Mouse (Mus musculus) erythroid progenitor cell, adult 5-6 weeks (primary cell): ENCODE results near the gene Med1. TPM values are rescaled to one million over a fixed set of nuclear protein-coding genes. Genes with fewer than 3 reads are reported as not detected.

Experiments used
- ATAC-seq: replicated peaks from 2 replicates; pipeline ENCODE4 v1.8.0; 2016; ENCODE audit warnings: moderate number of reproducible peaks, mild to moderate bottlenecking, moderate TSS enrichment, inconsistent platforms; ENCODE audit not compliant: poor library complexity, low FRiP score, severe bottlenecking
- total RNA-seq, 2 experiments: library from RNA; stranded (forward) in 1 of 2; stranded (reverse) in 1 of 2; fragments of 150-400 nt in 1 of 2; fragments of 186-747, 209-891 nt in 1 of 2; gene quantifications; 2 replicates each; pipeline versions ENCODE4 v1.2.3 to v1.2.4; 2015 to 2017; ENCODE audit warnings: low replicate concordance in 2 of 2

Gene Med1
- total RNA-seq, 2 experiments from 2014 or later: 29.0 to 62.9 TPM

DNA sequence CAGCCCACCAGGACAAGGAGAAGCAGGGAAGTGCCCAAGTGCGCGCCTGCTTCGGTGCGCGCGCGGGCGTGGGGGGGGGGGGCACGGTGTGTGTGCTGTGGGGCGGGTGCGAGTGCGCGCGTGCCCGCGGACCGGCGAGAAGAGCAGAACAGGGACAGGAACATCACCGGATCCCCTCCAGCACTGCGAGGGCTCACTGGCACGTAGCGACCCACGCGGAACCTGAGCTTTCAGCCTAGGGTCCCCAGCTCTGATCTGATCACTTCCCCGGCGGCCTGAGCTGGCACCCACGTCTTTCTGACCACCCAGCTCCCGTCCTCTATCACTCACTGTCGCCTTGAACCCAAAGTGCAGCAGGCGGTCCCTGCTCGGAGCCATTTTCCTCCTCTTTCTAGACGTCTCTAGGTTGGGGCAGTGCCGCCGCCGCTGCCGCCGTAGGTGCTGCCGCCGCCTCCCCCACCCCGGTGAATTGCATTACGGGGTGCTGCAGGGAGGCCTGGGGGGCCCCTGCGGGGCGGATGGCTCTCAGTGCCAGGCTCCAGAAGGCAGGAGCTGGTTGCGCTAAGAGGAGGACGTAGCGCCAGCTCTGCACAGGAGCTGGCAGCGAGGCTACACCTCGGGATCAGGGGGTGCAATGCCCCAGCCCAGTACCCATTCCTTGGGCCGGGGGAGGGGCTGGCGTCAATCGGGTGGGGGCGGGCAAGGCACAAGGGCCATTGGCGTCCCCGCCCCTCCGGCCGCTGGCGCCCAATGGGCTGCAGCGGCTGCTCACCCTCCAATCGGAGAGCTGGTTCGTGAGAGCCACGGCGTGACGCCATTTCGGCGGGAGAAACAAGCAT, 43.1 kb downstream of the Med1 start, which contains the start of gene Fbxl20:
Fbxl20 (minus strand) TSS at position 618 of the 839 bp plus-strand sequence.
- peak; percentile 91 for ATAC-seq

DNA sequence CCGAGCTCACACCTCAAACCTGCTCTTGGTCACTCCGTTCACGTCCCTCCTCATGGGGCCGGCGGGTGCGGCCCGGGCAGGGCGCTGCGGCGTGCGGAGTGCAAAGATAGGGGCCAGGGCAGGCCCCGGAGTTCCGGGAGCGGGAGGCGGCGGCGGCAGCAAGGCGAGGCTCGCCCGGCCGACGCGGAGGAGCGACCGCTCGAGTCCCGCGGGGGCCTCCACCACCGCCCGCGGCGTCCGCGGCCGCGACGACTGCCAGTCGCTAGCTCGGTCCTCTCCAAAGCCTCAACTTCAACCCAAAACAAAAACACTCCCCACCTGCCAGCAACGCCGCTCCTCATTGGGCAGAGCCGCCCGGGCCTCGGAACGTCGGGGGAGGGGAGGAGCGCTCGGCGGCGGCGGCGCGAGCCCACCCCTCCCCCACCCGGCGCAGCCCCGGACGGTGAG, 43.8 kb downstream of the Med1 start:
- peak; percentile 69 for ATAC-seq

DNA sequence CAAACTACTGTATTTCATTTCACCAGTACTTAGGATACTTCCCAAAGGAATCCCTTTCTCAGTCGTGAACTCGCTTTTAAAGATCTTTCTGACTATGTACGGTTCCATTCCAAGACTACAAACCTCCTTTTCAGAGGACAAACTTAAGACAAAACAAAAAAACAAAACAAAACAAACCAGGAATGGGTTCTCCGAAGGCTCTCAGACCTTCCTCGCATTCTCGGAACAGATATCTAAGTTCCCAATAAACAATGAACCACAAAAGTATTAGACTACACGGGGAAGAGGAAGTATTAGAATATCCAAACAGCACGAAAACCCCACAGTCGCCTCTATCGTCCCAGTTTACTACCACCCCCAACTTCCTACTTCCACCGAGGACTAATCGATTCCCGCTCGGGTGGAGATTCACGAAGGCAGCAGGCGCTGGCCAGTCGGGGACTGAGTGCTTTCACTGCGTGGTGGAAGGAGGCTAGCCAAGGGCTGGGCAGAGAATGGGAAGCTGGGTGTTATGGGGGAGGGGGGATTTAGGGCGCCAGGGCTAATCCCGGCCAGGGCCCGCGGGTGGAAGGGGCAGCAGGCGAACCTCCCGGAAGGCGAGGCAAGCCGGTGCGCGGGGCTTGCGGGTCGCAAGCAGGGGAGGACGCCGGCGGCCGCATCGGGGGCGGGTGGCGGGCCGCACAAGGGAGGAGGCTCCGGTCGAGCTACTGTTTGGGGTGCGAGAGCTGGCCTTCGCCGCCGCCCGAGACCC, 44.4 kb downstream of the Med1 start:
- ATAC-seq: peak; percentile 50

DNA sequence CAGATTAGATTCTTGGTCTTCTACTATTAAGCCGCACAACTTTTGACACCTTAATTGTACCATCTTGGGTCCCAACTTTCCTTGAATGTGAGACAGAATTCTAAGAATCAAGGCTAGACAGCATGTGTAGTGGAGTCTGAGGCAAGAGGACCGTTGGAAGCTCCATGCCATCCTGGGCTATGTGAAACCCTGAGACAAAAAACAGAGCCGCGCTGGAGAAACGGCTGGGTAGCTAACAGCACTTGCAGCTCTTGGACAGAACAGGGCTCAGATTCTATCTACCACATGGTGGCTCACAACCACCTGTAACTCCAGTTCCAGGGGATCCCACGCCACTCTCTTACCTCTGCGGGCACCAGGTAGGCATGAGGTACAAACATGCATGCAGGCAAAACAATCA, 47.2 kb downstream of the Med1 start:
- ATAC-seq: no peak

DNA sequence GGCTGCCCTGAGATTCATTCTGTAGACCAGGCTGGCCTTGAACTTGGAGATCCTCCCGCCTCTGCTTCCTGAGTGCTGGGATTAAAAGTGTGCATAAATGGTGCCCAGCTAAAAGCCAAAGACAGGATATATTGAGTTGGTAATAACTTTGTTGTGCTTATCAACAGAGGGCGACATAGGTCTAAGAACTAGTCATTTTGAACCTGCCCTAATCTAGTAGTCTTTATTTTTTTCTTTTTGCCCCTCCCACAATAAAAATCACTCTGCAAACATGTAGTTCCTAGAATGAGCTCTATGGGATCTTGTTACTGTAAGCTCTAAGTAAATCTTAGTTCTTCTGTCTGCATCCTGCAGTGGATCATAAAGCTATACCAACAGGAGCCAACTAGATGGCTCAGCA, 50.5 kb downstream of the Med1 start:
- no peak for ATAC-seq

DNA sequence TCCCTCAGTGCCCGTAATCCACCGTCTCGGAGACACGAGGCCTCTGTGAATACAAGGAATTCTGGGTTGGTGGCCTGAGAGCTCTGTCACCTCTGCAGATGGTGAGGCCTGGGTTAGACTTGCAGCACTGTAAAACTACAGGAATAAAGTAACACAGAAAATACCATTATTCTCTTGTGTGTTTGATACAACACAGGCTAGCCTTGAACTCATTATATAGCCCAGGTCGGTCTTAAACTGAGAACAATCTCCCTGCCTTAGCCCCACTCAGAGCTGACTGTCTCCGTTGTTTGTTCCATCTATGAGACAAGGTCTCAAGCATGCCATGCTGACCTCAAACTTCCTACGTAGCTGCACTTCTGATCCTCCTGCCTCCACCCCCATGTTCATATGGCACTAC, 54.2 kb downstream of the Med1 start:
- no peak for ATAC-seq

DNA sequence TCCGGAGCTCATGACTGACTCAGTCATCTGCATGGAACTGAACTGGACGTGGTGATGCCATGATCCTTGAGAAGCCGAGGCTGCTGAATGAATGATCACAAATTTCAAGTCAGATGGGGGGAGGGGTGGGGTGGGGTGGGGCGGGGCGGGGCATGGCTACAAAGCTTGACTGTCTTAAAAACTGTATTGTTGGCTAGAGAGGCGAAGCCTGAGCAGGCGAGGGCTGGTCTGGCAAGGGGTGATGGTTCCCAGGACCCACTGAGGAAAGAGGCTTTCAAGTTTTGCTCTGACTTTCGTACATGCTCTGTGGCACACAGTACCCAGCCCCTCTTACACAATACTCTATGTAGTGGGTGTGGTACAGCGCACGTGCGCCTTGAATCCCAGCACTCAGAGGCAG, 55.3 kb downstream of the Med1 start:
- no peak for ATAC-seq

DNA sequence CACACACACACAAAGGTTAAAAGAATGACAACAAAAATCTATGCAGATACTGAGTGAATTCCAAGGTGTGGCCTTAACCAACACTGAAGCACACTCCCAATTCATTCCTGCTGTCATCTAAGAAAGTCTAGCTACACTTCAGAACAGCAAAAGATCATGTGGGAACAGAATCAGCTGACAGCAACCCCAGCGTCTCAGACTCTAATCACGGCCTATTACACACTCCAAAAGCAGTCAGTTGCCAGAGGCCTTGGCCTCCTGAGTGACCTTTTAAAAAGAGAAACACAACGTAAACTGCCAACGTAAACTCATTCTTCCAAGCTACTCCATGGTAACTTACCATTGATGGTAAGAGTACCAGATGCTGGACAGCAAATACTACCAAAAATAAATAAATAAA, 58.1 kb downstream of the Med1 start:
- ATAC-seq: no peak

DNA sequence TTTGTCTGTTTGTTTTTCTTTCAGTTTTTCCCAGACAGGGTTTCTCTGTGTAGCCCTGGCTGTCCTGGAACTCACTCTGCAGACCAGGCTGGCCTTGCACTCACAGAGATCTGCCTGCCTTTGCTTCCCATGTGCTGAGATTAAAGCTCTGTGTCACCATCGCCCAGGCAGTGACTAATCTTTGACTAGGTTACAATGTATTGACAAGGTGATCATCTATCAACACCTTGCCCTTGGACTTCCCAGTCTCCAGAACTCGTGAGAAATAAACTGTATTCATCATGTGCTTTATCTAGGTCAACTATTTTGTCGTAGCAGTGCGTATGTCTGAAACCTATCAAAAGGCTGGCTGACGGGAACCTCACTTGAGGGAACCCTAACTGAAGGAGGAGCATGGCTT, 69.7 kb downstream of the Med1 start:
- ATAC-seq: no peak

DNA sequence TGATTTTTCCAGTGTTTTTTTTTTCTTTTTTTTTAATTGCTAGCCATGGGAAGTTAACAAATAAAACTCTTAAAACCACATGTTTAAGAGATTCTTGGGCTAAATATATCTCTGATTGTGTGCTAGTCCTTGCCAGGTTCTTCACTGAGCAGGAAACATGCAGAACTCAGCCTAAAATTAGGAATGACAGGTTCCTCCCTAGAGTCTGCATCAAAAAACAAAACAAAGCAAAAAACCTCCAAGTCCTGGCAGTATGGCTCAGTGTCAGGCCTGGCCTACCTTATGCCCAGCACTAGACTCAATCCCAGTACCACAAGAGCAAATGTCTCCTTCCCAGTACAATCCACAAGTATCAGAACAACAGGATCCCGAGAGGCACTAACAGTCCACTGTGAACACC, 78.7 kb downstream of the Med1 start:
- no peak for ATAC-seq

DNA sequence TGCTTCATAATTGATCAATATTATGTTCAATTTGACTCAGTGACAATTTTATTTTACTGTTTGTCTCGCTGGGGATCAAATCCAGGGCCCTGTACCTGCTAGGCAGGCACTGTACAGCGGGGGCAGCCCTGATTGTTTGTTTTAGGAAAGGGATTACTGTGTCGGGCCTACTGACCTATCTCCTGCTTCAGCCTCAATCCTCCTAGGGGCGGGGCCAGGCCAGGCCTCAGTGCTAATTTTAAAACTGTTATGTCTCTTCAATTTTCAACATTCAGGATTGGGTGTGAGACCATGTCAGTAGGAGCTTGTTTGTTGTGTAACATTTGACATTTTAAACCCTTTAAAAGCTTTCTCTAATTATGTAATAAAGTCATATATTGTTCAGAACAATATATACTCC, 79.6 kb downstream of the Med1 start:
- no peak for ATAC-seq

DNA sequence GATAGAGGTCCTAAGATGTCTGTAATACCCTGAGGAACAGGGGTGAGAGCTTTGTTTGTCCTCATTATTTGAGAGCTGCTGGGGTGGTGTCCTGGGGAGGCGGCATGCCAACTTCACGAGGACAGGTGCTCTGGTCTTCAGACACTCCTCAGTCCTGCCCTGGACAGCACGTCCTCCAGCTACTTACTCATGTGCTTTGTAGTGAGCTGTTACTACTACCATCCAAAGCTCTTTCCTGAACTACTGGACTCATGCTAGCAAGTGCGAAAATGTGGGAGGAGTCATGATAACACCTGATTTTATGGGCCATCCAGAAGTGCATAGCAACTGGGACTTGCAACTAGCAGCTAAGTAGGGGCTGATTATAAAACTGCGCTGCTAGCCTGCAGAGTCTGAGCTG, 83.4 kb downstream of the Med1 start:
- ATAC-seq: no peak

Other genes with a start within 250 kb of the Med1 start
- 1.3 TPM in 1 of 2 replicates, not detected in the other for gene Plxdc1, start 206.8 kb downstream of the Med1 start, total RNA-seq (2015; ENCODE audit: low replicate concordance)
- gene Plxdc1, start 206.8 kb downstream of the Med1 start, total RNA-seq (2017; ENCODE audit: low replicate concordance): 2.3 and 2.4 TPM in 2 replicates
- 8.8 and 24.5 TPM in 2 replicates for gene Arl5c, start 197.1 kb downstream of the Med1 start, total RNA-seq (2015; ENCODE audit: low replicate concordance)
- gene Arl5c, start 197.1 kb downstream of the Med1 start, total RNA-seq (2017; ENCODE audit: low replicate concordance): 9.6 and 17.5 TPM in 2 replicates
- gene Cacnb1, start 170.3 kb downstream of the Med1 start, total RNA-seq (2015; ENCODE audit: low replicate concordance): not detected in 2 replicates
- gene Cacnb1, start 170.3 kb downstream of the Med1 start, total RNA-seq (2017; ENCODE audit: low replicate concordance): 0.13 and 0.68 TPM in 2 replicates
- 931 and 1,058 TPM in 2 replicates for gene Rpl19, start 166.6 kb downstream of the Med1 start, total RNA-seq (2015; ENCODE audit: low replicate concordance)
- 346 and 531 TPM in 2 replicates for gene Rpl19, start 166.6 kb downstream of the Med1 start, total RNA-seq (2017; ENCODE audit: low replicate concordance)
- gene Stac2, start 139.8 kb downstream of the Med1 start, total RNA-seq (2015; ENCODE audit: low replicate concordance): not detected in 2 replicates
- gene Stac2, start 139.8 kb downstream of the Med1 start, total RNA-seq (2017; ENCODE audit: low replicate concordance): not detected in 2 replicates
- gene Fbxl20, start 42.9 kb downstream of the Med1 start, total RNA-seq (2015; ENCODE audit: low replicate concordance): 8.6 and 13.4 TPM in 2 replicates
- gene Fbxl20, start 42.9 kb downstream of the Med1 start, total RNA-seq (2017; ENCODE audit: low replicate concordance): 1.4 and 7.7 TPM in 2 replicates
- gene Cdk12, start 9.8 kb upstream of the Med1 start, total RNA-seq (2015; ENCODE audit: low replicate concordance): 58.0 and 63.3 TPM in 2 replicates
- 61.8 and 66.0 TPM in 2 replicates for gene Cdk12, start 9.8 kb upstream of the Med1 start, total RNA-seq (2017; ENCODE audit: low replicate concordance)
- not detected in 2 replicates for gene Neurod2, start 136.4 kb upstream of the Med1 start, total RNA-seq (2015; ENCODE audit: low replicate concordance)
- gene Neurod2, start 136.4 kb upstream of the Med1 start, total RNA-seq (2017; ENCODE audit: low replicate concordance): not detected in 2 replicates
- gene Ppp1r1b, start 155.1 kb upstream of the Med1 start, total RNA-seq (2015; ENCODE audit: low replicate concordance): not detected in 2 replicates
- not detected in 2 replicates for gene Ppp1r1b, start 155.1 kb upstream of the Med1 start, total RNA-seq (2017; ENCODE audit: low replicate concordance)
- gene Stard3, start 165.1 kb upstream of the Med1 start, total RNA-seq (2015; ENCODE audit: low replicate concordance): 4.6 and 8.3 TPM in 2 replicates
- 5.6 and 7.6 TPM in 2 replicates for gene Stard3, start 165.1 kb upstream of the Med1 start, total RNA-seq (2017; ENCODE audit: low replicate concordance)
- gene Tcap, start 190.5 kb upstream of the Med1 start, total RNA-seq (2015; ENCODE audit: low replicate concordance): not detected in 2 replicates
- gene Tcap, start 190.5 kb upstream of the Med1 start, total RNA-seq (2017; ENCODE audit: low replicate concordance): not detected in 2 replicates
- gene Pnmt, start 193.2 kb upstream of the Med1 start, total RNA-seq (2015; ENCODE audit: low replicate concordance): not detected in 2 replicates
- gene Pnmt, start 193.2 kb upstream of the Med1 start, total RNA-seq (2017; ENCODE audit: low replicate concordance): not detected in 2 replicates
- gene Pgap3, start 207.2 kb upstream of the Med1 start, total RNA-seq (2015; ENCODE audit: low replicate concordance): 2.2 and 3.4 TPM in 2 replicates
- 1.3 and 2.4 TPM in 2 replicates for gene Pgap3, start 207.2 kb upstream of the Med1 start, total RNA-seq (2017; ENCODE audit: low replicate concordance)
- gene Erbb2, start 219.2 kb upstream of the Med1 start, total RNA-seq (2015; ENCODE audit: low replicate concordance): not detected in 2 replicates
- 0.39 TPM in 1 of 2 replicates, not detected in the other for gene Erbb2, start 219.2 kb upstream of the Med1 start, total RNA-seq (2017; ENCODE audit: low replicate concordance)
- 8.8 and 10.8 TPM in 2 replicates for gene Mien1, start 245.7 kb upstream of the Med1 start, total RNA-seq (2015; ENCODE audit: low replicate concordance)
- 5.3 and 6.3 TPM in 2 replicates for gene Mien1, start 245.7 kb upstream of the Med1 start, total RNA-seq (2017; ENCODE audit: low replicate concordance)